Mouse (Mus musculus) heart, adult 8-10 months (tissue): ENCODE measurements around the gene Dio3. TPM values are rescaled to one million over a fixed set of nuclear protein-coding genes. Genes with fewer than 3 reads are reported as not detected.

Experiments used
- DNase-seq: peaks from one replicate; pipeline ENCODE4 v3.0.0; 2022; ENCODE audit warnings: low spot score
- total RNA-seq, 4 experiments: library from RNA; stranded (reverse); gene quantifications; 2 replicates each; pipeline ENCODE4 v1.2.4; 2022

The Dio3 gene
- total RNA-seq, result not detected

DNA sequence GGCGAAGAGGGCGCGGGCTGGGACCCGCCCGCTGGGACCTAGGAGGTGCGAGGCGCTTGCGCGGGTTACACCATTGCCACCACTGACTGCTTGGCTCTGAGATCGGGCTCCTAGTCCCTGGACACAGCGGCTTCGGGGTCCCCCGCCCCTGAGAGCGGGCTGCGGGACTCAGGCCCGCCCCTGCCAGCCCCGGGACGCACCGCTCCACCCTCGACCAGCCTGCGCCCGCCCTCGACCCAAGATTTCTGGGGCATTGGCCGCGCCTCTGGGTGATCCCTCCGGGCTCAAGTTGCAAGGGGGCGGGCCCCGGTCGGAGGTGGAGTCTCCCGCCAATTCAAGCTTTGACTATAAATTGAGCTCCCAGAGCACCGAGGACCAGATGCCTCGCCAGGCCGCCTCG is at the start of gene Dio3:
Gene Dio3, plus strand, starts transcription at position 216 of the 400 bp plus-strand sequence.
- DNase-seq, result no peak

DNA sequence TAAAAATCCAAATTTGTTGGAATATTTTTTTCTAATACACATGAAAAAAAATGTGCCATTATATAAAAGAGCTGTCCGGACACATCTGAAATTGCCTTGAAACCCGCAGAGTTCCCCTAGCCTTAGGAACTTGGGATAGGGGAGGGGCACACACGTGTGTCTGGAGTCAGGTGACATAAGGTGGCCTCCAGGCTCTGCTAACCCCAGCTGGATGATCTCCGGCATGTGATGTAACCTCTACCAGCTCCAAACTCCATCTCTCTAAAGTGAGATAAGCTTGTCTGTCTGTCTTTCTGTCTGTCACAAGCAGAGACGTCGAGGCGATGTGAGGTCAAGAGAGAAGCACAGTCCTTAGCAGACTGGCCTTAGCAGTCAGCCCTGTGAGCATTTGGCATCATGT is 48.6 kb upstream of the Dio3 start:
- DNase-seq, result no peak

DNA sequence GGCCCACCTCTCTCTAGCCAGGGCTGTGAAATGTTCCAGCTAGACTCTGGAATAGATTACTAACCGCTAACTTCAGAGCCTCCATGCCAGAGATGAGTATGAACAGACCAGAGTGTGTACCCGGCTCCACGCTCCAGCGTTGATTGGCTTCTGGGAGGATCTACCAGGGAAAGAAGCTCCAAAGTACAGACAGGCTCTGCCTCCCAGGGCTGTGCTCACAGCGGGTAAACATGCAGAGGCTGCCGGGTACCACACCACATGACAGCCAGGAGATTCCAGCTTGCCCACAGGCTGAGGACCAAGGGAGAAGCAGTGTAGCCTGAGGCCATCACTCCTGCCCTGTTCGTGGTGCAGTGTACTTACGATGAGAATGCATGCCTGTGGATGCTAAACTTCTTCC is 48.1 kb upstream of the Dio3 start:
- DNase-seq, result no peak

DNA sequence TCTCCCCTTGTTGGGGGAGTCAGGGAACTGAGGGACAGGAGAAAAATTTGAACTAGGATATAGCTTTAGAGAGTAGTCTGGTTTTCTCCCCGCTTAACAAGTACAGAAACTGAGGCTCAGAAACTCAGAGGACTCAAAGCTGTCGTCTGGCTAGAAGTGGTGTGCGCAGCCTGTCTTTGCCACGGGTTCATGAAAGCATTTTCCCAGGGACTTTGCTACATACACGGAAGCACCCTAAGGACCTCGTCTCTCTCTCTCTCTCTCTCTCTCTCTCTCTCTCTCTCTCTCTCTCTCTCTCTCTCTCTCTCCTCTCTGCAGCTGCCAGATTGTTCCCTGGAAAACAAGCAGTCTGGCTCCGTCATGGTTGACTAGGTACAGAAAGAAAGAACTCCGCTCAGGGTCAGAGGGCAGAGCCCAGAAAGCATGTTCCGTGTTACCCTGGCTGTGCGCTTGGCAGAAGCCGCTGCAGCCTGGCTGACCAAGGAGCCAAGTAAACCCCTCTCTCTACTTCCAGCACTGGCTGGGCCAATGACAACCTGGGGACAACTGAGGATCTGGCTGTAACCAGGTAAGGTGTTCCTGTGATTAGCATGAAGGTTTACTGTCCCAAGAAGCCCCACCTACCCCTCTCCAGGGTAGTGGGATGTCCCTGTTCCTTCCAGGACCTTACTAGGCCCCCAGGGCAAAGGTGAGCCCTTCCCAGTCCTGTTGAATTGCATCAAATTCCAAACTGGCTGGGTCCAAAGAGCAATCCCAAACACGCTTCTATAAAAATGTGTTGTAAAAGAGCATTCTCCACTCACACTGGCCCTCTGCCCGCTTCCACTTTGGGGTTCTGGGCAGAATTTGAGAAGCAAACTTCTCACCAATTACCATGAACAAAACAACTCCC is 46.9 kb upstream of the Dio3 start:
- no peak for DNase-seq

DNA sequence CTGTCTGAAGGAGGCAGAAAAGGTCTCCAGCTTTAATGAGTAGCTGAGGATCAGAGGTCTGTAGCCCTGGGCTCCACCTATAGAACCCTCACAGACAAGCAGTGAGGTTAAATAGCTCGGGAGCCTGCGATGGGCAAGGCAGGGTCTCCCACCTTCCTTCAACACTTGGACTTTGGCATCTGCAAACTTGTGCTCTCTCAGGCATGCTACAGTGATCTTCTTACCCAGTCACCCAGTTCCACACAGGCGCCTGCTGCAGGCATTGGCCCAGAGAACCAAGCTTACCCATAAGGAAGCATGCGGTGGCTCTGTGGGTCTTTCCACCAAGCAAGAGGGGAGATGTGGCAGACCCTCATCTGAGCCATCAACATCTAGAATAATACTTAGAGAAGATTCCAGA is 43.0 kb upstream of the Dio3 start:
- DNase-seq, result no peak

DNA sequence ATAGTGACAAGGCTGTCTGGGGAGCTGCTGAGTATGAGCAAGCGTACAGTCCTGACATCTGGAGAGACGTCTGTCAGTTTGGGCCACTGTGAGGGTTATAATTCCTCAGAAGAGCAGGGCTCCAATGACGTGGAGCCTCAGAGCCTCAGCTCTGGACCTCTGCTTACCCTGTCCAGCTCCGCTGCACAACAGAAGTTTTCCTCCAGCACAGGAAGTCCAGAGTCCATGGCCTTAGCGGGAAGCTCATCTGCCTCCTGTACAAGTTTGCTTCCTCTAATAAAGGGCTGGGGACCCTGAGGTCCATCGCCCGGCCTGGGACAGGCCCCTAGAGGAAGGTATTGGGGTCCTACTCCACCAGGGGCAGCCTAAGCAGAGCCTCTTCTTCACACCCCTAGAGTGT is 41.8 kb upstream of the Dio3 start:
- no peak for DNase-seq

DNA sequence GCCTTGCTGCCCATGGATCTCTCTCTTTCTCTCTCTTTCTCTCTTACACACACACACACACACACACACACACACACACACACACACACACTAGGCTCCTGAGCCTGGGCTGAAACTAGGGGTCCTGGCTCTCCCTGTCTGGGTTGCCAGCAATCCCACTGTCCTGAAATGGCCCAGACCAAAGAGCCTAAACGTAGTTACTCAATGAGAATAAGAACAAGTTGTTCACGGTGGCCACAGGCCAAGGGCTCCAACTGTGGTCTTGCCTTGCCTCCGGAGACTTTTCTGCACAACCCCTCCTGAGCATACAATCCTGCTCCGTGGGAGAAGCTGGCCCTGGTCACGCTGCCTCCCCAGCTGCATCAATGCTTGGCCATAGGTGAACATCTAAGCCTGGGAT is 39.5 kb upstream of the Dio3 start:
- peak; percentile 18 for DNase-seq

DNA sequence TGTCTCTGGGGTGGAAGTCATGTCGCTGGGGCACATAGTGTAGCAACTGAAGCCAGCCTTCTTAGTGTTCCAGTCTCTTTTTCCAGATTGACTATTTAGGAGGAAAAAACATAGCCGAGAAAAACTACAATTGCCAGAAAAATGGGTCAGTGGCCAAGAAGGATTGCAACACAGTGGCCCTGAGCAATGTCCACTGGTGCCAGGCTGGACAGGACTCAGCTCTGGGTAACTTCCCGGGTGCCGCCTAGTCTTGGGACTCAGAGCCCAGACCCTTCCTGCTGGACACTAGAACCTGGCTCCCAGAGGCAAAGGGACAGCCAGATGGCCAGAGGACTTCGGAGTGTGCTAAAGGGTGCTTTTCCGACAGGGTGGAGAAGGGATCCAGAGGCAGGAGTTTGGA is 34.3 kb upstream of the Dio3 start:
- DNase-seq, result peak; percentile 26

DNA sequence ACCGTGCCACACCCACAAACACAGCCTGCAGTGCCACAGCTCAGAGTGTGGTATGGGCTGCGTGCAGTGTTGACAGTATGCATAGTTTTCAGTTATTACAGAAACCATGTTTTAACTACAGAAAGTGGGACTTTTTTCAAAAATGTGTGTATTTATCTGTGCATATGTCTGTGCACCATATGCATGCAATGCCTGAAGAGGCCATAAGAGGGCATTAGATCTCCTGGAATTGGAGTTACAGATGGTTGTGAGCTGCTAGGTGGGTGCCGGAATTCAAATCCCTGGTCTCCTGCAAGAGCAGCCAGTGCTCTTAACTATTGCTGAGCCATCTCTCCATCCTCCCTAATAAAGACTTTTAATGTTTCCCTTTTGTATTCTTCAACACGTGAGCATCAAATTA is 33.4 kb upstream of the Dio3 start:
- DNase-seq, result no peak

DNA sequence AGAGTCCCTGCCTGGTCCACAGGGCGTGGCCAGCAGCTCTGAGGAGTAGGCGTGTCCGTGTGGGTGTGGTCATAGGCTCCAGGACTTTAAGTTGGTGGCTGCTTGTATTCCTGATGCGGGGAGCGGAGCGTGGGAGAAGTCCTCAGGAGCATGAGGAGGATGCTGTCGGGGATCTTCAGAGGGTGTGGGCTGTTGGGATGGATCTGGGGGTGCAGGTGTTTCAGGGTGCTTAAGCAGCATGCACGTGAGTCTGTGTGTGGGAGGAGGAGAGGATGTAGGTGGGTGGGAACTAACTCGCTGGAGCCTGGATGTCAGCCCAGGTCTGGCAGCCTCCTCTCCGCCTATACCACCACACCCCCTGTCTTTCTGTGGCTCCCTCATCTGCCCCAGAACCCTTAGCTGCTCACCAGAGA is 26.7 kb upstream of the Dio3 start:
- DNase-seq, result no peak

DNA sequence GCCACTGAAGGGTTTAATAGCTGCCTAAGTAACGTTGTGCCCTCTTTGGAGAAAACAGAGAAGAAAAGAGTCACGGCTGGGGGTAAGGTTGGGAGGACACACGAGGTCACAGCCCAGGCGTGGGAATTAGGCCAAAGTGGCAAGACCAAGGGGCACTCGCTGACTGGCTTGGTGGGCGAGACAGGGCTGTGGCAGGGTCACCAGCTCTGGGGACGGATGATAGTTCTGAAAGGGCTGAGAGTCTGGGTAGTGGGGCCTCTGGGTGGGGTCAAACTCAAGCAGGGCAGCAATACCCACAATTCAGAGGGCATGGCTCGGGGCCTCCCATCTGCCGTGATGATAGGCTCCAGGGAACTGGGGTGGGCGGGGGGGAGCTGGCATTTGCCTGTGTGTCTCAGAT is 23.1 kb upstream of the Dio3 start:
- DNase-seq, result no peak

DNA sequence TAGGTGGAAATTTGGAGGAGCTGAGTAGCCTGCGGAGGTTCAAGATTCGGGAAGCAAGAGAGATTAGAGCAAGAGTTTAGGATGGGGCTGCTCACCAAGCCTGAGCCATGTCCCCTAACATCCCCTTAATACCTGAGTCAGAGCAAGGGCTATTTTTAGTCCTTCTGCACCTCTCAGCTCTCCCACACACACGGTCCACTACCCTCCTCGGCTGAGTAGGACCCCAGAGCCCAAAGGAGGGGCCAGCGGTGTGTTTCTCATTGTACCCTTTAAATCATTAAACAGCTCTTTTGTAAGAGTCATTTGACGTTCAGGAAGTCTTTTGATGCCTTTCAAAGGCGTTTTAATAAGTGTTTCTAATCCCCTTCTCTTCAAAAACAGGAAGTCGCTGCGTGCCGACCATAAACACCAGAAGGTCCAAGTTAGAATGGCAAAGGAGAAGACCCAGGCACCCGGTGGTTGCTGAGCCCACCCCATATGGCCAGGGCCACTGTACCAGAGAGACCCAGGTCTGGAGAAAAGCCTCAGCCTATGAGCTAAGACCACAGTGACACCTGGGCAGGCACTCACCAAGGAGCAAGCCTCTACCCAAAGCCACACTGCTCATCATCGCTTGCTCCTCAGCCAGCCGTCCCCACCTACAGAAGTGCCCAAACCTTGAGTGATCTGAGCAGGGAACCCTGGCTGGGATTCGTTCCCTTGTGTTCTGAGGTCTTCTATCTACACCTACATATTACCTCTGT is 22.2 kb upstream of the Dio3 start:
- DNase-seq, result no peak

DNA sequence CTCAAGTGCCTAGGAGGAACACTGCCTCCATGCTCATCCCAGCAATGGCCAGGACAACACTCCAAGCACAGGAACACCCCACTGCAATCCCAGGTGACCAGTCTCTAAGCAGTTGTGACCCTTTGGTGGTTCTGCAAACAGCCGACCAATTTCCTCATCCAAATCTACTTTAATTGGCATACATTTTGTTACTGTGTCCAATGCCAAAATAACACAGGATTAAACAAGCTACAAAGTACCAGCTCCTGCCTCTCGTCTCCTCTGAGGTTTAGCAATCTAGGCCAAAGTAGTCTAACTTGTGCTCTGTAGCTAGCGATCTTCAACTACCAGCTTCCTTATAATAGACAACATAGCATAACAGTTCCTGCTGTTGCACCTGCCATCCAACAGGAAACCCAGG is 10.6 kb upstream of the Dio3 start:
- no peak for DNase-seq

DNA sequence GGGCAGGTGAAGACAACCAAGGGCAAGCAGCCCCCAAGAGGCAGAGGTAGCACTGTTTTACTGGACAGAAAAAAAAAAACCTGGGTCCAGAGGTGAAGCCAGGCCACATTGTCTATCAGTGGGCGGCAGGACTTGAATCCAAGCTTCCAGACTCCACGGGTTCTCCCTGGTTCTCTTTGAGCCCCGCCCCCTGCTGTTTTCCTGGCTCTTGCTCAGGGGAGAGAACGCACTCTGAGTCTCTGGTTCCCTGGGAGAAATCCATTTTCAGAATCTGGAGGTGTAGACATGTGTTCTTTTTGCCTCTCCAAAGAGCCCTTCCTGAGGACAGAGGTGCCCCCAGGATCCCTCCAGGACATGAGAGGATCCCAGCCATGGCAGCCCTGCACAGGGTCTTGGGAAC is 9.2 kb upstream of the Dio3 start:
- DNase-seq, result no peak

DNA sequence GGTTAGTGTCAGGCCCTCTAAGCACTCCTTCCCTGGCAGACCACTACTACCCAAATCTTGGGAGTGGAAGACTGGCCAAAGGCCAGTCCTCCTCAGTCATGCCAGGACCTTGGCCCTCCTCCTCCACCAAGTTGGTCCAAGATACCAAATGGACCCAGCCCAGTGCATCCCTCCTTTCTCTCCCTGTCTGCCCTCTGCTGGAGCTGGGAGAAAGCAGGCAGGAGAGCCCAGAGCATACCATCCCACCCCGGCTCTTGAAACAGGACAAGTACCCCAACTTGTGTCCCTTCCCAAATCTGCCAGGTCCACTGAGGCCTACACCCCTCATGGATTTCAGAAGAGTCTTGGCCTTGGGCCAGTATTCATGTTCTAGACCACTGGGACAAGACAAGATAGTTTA is 2.8 kb upstream of the Dio3 start:
- DNase-seq, result no peak

DNA sequence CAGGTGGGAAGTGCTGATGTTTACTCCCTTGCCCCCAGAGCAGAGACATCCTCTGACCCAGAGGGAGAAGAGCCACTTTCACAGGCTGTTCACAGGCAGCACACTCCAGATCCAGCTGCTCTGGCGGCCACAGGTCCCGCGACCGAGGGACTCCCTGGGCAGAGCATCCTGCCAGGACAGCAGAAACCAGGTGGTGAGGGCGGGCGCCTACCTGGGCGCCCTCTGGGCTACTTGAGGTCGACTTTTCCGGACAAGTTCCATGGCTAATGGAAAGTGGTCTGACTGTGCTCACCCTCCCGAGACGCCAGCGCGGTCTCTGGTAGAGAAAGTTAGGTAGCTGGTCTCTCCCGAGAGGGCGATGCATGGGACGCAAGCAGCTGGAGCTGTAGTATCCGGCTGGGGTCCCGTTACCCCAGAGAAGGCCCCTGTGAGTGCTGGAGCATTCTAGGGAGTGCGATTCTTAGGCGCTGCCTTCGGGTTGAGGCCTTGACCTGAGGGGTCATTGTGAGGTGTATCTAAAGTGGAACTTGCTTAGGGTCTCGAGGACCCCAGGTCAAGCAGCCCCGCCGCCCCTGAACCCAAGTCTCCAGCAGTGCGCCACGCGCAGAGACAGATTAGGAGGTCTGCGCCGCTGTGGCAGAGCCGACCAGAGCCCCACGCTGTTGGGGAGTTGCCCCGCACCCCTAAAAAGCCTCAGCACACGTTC is 1.5 kb upstream of the Dio3 start:
- no peak for DNase-seq

DNA sequence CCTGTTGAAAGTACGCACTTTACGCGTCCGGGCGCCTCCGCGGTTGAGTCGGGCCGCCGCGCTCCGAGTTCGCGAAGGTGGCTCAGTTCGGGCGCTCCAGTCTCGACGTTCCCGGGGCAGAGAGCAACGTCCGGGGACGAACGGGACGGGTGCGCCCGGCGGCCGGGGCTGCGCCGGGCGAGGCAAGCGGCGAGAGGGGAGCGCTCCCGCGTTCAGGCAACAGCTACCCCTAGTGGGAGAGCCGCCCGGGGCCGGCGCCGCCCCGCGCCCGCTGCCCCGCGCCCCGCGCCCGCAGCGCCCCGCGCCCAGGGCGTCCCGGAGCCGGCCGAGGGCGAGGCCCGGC is 932 bp upstream of the Dio3 start:
- DNase-seq, result no peak

DNA sequence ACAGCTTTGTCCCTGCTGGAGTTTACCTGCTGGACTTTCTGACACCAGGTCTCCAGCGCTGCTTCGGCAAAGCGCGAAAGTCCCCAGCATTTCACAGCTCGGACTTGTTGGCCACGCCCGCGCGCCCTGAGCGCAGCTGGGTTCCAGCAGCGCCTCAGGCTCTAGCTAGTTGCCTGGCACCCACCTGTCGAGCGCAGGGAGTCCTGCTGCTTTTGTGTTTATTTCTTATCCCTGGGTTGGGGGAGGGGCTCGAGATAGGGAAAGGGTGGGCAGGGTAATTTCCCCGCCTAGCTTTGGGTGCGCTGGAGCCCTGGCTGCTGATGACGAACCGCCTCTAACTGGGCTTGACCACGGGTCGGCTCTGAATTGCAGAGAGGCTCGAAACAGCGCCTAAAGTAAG is 1.5 kb downstream of the Dio3 start:
- DNase-seq, result no peak

DNA sequence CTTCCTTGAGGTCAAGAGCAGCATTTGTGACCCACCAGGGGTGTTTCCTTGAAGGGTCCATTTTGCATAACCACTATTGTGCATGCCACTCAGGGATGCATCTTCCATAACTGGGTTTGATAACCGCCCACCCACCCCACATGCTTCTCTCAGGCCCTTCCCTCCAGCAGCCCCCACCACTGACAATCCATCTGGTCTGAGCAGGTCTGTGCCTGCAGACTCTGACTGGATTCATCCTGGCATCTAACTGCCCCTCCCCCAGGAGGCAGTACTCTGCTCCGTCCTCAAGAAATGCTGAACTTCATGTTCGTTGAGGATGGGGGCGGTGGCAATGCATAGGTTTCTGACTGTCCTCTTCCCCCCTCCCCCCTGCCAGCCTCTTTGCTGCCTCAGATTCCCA is 4.9 kb downstream of the Dio3 start:
- DNase-seq, result no peak

DNA sequence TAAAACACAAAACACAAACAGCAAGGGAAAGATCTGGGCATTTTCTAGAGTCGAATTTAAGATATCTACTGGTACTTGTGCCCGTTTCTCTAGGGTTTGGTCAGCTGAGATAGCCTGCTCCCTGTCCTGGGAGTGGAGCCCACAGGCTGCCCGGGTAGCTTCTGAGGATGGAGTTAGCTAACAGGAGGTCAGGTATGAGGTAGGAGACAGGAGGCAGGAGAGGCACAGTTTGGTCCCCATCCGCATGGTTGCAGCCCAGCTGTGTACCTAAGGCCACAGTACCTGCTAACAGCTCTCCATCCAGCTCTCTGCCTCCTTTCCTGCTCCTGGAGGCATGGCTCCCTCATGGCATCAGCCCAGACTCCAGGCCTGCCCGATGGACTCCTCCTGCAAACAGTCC is 13.9 kb downstream of the Dio3 start:
- no peak for DNase-seq

DNA sequence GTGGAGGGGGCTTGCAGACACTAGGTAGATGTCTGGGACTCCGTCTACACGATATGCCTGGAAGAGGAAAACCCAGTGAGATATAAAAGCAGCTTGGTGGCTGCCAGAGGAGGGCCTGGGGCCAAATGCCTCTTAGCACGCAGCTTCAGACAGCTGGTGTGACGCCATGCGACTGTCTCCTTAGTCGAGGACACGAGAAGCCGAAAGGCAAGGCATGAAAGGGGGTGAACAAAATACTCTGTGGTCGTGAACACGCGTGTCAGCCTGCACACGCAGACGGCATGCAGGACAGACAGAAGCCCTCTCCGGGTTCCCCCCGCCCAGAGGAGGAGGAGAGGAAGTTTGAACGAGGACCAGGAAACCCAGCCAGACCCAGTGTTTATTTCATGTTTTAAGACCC is 16.0 kb downstream of the Dio3 start:
- DNase-seq, result no peak

DNA sequence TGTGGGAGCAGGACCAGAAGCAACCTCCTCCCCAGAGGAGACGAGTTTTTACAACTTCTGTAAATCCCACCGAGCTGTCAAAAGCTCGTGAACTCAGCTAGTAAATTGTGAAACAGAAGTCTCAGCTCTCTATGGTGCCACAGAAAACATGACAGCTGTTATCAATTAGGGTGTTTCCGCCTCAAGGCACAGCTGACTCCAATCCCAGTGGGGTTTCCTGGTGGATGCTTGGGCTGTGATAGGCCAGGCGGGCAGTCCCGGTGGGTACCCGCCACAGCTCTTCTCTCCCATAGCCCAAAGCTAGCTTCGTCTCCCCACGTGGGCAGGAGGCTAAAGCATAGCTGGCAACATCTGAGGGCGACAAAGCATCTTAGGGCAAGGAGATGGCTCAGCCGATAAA is 19.8 kb downstream of the Dio3 start:
- DNase-seq, result no peak

DNA sequence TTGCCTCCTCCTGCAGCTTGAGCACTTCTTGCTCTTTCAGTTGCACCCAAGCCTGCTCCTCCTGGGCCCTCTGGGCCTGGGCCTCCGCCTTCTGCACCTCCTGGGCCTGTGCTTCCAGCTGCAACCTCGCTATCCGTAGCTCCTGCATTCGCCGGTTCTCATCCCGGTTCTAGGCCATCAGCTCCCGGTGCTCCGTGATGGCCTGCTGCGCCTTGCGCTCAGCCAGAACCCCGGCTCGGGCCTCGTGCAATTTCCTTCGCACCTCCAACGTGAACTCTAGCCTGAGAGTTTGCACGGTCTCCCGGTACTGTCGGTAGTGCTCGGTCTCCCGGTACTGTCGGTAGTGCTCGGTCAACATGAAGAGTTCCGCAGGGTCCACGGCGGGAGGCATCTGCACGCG is 40.8 kb downstream of the Dio3 start:
- DNase-seq, result no peak
